Mouse (Mus musculus): Measurements from ENCODE around the gene Dnah7a. TPM values are rescaled to one million over a fixed set of nuclear protein-coding genes. Genes with fewer than 3 reads are reported as not detected.
A peak's percentile ranks its signal among the peaks of the same experiment; 100 is the strongest.
"Not testable (repeated sequence)": the region's sequence is repeated elsewhere in the genome, so short reads cannot be mapped to it uniquely, and the experiment has no call there.

The Dnah7a gene
- polyA plus RNA-seq, 1 experiment: not detected

DNA sequence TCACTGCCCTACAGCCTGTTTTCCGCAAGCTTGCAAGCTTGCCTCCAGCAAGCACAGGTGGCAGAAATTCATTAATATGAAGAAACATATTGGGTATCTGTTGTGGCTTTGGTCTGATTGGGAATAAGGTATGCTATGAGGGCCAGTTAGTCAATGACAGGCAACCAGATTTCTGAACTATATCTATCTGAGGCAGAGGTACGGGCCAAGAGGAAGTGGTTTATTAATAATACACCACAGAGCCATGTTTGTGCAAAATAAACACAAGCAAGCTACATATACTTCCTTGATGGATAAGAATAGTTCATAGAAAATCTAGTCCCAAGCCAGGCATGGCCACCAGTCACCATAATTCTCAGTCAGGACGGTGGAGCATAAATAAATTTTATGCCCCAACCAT, 328.9 kb downstream of the Dnah7a start:
- Histone ChIP-seq H3K27me3 (replicated peaks) (no peaks in the 10 kb centered on the region), H3K9me3 (peaks cover 7% of the 10 kb centered on the region; the same call in 1 of the 2 replicates), H3K4me3 (replicated peaks) (no peak overlapping the region), H3K36me3 (replicated peaks; ENCODE audit: low read length) (no peaks in the 10 kb centered on the region), H3K4me1 (no peaks in the 10 kb centered on the region)
- TF ChIP-seq GATA1 (IDR thresholded peaks at IDR 0.05; ENCODE audit: borderline replicate concordance, low read length): no peak

GRCm38 (mm10) chr1:53375965-53376364, 330.6 kb downstream of the Dnah7a start:
- not testable (repeated sequence) for H3K4me3 ChIP-seq (replicated peaks); H3K36me3 ChIP-seq (replicated peaks; ENCODE audit: low read length); H3K27me3 ChIP-seq (replicated peaks); H3K4me1 ChIP-seq
- peaks cover 19% of the 10 kb centered on the region for H3K9me3 ChIP-seq

DNA sequence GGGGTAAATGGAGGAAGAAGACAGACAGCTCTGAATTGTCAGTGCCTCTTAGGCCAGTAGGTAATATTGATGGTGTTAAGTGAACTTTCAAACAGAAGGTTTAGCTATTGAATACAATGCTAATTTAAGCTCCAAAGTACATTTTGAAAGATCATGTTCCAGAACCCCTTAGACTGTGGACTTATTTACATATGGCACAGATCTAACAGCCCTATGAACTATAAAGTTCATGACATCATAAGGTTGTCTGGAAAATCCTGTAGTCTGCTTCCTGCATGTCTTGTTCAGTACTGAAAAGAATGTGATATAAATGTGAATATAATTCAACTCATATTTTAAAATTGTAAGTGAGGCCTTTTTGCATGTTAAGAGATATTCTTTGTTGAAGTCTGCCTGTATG, 347.6 kb downstream of the Dnah7a start:
- H3K27me3 ChIP-seq (replicated peaks): no peaks in the 10 kb centered on the region
- no peaks in the 10 kb centered on the region for H3K36me3 ChIP-seq (replicated peaks; ENCODE audit: low read length)
- H3K4me1 ChIP-seq: peaks cover 5% of the 10 kb centered on the region; the same call in 1 of the 2 replicates
- H3K9me3 ChIP-seq: no peaks in the 10 kb centered on the region
- no peak overlapping the region for H3K4me3 ChIP-seq (replicated peaks)
- TF ChIP-seq GATA1 (IDR thresholded peaks at IDR 0.05; ENCODE audit: borderline replicate concordance, low read length) (no peak), FLI1 (IDR thresholded peaks at IDR 0.05; ENCODE audit: low read length) (no peak)

GRCm38 (mm10) chr1:53352327-53353261, 354.0 kb downstream of the Dnah7a start, which contains the start of the genes Asdurf, Gm28551 and Asnsd1:
TSS of gene Asdurf (minus strand) at chr1:53352619.
TSS of gene Gm28551 (minus strand) at chr1:53352667.
TSS of gene Asnsd1 (minus strand) at chr1:53352752.
- Histone ChIP-seq H3K4me3 (replicated peaks) (peak within 1 kb of the TSS; percentile 100), H3K4me1 (peaks cover 16% of the 10 kb centered on the region), H3K9me3 (no peaks in the 10 kb centered on the region), H3K36me3 (replicated peaks; ENCODE audit: low read length) (peaks cover 25% of the 10 kb centered on the region), H3K27me3 (replicated peaks) (no peaks in the 10 kb centered on the region)
- TF ChIP-seq GATA1 (IDR thresholded peaks at IDR 0.05; ENCODE audit: borderline replicate concordance, low read length) (no peak), FLI1 (IDR thresholded peaks at IDR 0.05; ENCODE audit: low read length) (no peak)

Other genes starting within 250 kb of the Dnah7a start
- 1.4 TPM in 1 of 2 replicates, not detected in the other for gene Stk17b, start 78.4 kb upstream of the Dnah7a start, polyA plus RNA-seq (2012; ENCODE audit: insufficient read depth, low replicate concordance)

Measured in megakaryocyte, embryonic 14.5 days (primary cell).